Mouse (Mus musculus): ENCODE measurements around the gene Fto. TPM values are rescaled to one million over a fixed set of nuclear protein-coding genes. Genes with fewer than 3 reads are reported as not detected.

Fto gene
- polyA plus RNA-seq, 2 experiments: 10.0 to 15.6 TPM

- Histone ChIP-seq H3K27me3 (ENCODE audit: control insufficient read depth, insufficient read depth, low read length) (no peaks in the 10 kb centered on the region), H3K27ac (no peak overlapping the region), H3K36me3 (replicated peaks; ENCODE audit: control insufficient read depth, insufficient read depth, low read depth) (no peaks in the 10 kb centered on the region), H3K9ac (replicated peaks) (no peak overlapping the region), H3K4me2 (ENCODE audit: low read depth) (no peak overlapping the region), H3K9me3 (ENCODE audit: control insufficient read depth, low read length) (no peaks in the 10 kb centered on the region), H3K4me3 (ENCODE audit: insufficient read depth in 1 of 2, low read depth in 2 of 2, low read length in 2 of 2) (no peak overlapping the region), H3K4me1 (replicated peaks; ENCODE audit: control insufficient read depth in 2 of 2, insufficient read depth in 2 of 2, low read length in 1 of 2) (no peaks in the 10 kb centered on the region)
- 59% methylated on average over 18 of the region's 18 CpGs for WGBS (ENCODE audit: insufficient replicate concordance)
- DNase-seq (ENCODE audit: low read depth in 3 of 3, low spot score in 3 of 3): no peak
- ATAC-seq (ENCODE audit: insufficient read depth): no peak
- TF ChIP-seq CTCF (IDR thresholded peaks at IDR 0.05; ENCODE audit: low read depth) (no peak), EP300 (IDR thresholded peaks at IDR 0.05; ENCODE audit: low read depth) (no peak)
Observed at GRCm38 (mm10) chr8:91612387-91613130, 299.2 kb downstream of the Fto start.

GRCm38 (mm10) chr8:91613603-91614002 lies 300.3 kb downstream of the Fto start:
- WGBS (ENCODE audit: insufficient replicate concordance): 32% methylated on average over 9 of the region's 9 CpGs
- Histone ChIP-seq H3K4me1 (replicated peaks; ENCODE audit: control insufficient read depth in 2 of 2, insufficient read depth in 2 of 2, low read length in 1 of 2) (no peaks in the 10 kb centered on the region), H3K27ac (no peak overlapping the region), H3K9ac (replicated peaks) (no peak overlapping the region), H3K4me2 (ENCODE audit: low read depth) (no peak overlapping the region), H3K27me3 (ENCODE audit: control insufficient read depth, insufficient read depth, low read length) (no peaks in the 10 kb centered on the region), H3K9me3 (ENCODE audit: control insufficient read depth, low read length) (no peaks in the 10 kb centered on the region), H3K4me3 (ENCODE audit: insufficient read depth in 1 of 2, low read depth in 2 of 2, low read length in 2 of 2) (no peak overlapping the region), H3K36me3 (replicated peaks; ENCODE audit: control insufficient read depth, insufficient read depth, low read depth) (no peaks in the 10 kb centered on the region)
- ATAC-seq (ENCODE audit: insufficient read depth) (no peak), DNase-seq (ENCODE audit: low read depth in 3 of 3, low spot score in 3 of 3) (no peak)
- TF ChIP-seq CTCF (IDR thresholded peaks at IDR 0.05; ENCODE audit: low read depth) (no peak), EP300 (IDR thresholded peaks at IDR 0.05; ENCODE audit: low read depth) (no peak)

- no peak for DNase-seq (ENCODE audit: low read depth in 3 of 3, low spot score in 3 of 3)
Observed at GRCm38 (mm10) chr8:91615196-91615595, 301.9 kb downstream of the Fto start.

GRCm38 (mm10) chr8:91615781-91616683 lies 302.7 kb downstream of the Fto start:
- no peak for DNase-seq (ENCODE audit: low read depth in 3 of 3, low spot score in 3 of 3)
- no peak overlapping the region for H3K4me2 ChIP-seq (ENCODE audit: low read depth)
- whole genome bisulfite sequencing (ENCODE audit: insufficient replicate concordance): 65% methylated on average over 11 of the region's 11 CpGs
- H3K27ac ChIP-seq: no peak overlapping the region
- H3K4me3 ChIP-seq (ENCODE audit: insufficient read depth in 1 of 2, low read depth in 2 of 2, low read length in 2 of 2): no peak overlapping the region
- H3K36me3 ChIP-seq (replicated peaks; ENCODE audit: control insufficient read depth, insufficient read depth, low read depth): no peaks in the 10 kb centered on the region
- H3K9ac ChIP-seq (replicated peaks): no peak overlapping the region
- no peak for ATAC-seq (ENCODE audit: insufficient read depth)
- H3K4me1 ChIP-seq (replicated peaks; ENCODE audit: control insufficient read depth in 2 of 2, insufficient read depth in 2 of 2, low read length in 1 of 2): no peaks in the 10 kb centered on the region
- H3K27me3 ChIP-seq (ENCODE audit: control insufficient read depth, insufficient read depth, low read length): no peaks in the 10 kb centered on the region
- no peaks in the 10 kb centered on the region for H3K9me3 ChIP-seq (ENCODE audit: control insufficient read depth, low read length)
- TF ChIP-seq EP300 (IDR thresholded peaks at IDR 0.05; ENCODE audit: low read depth) (no peak), CTCF (IDR thresholded peaks at IDR 0.05; ENCODE audit: low read depth) (no peak)

More at GRCm38 (mm10) chr8:91615196-91615595, 301.9 kb downstream of the Fto start:
- TF ChIP-seq EP300 (IDR thresholded peaks at IDR 0.05; ENCODE audit: low read depth): no peak
- TF ChIP-seq CTCF (IDR thresholded peaks at IDR 0.05; ENCODE audit: low read depth): no peak
- H3K27ac ChIP-seq: no peak overlapping the region
- H3K36me3 ChIP-seq (replicated peaks; ENCODE audit: control insufficient read depth, insufficient read depth, low read depth): no peaks in the 10 kb centered on the region
- ATAC-seq (ENCODE audit: insufficient read depth): no peak
- H3K9me3 ChIP-seq (ENCODE audit: control insufficient read depth, low read length): no peaks in the 10 kb centered on the region
- H3K4me2 ChIP-seq (ENCODE audit: low read depth): no peak overlapping the region
- no peak overlapping the region for H3K9ac ChIP-seq (replicated peaks)
- no peaks in the 10 kb centered on the region for H3K27me3 ChIP-seq (ENCODE audit: control insufficient read depth, insufficient read depth, low read length)
- WGBS (ENCODE audit: insufficient replicate concordance): 76% methylated on average over 8 of the region's 8 CpGs
- H3K4me3 ChIP-seq (ENCODE audit: insufficient read depth in 1 of 2, low read depth in 2 of 2, low read length in 2 of 2): no peak overlapping the region
- no peaks in the 10 kb centered on the region for H3K4me1 ChIP-seq (replicated peaks; ENCODE audit: control insufficient read depth in 2 of 2, insufficient read depth in 2 of 2, low read length in 1 of 2)

- H3K4me1 ChIP-seq (replicated peaks; ENCODE audit: control insufficient read depth in 2 of 2, insufficient read depth in 2 of 2, low read length in 1 of 2): no peaks in the 10 kb centered on the region
- H3K36me3 ChIP-seq (replicated peaks; ENCODE audit: control insufficient read depth, insufficient read depth, low read depth): no peaks in the 10 kb centered on the region
- no peak for TF ChIP-seq EP300 (IDR thresholded peaks at IDR 0.05; ENCODE audit: low read depth)
- TF ChIP-seq CTCF (IDR thresholded peaks at IDR 0.05; ENCODE audit: low read depth): no peak
- no peak for ATAC-seq (ENCODE audit: insufficient read depth)
- H3K4me2 ChIP-seq (ENCODE audit: low read depth): no peak overlapping the region
- H3K27me3 ChIP-seq (ENCODE audit: control insufficient read depth, insufficient read depth, low read length): no peaks in the 10 kb centered on the region
- WGBS (ENCODE audit: insufficient replicate concordance): 72% methylated on average over 5 of the region's 5 CpGs
- DNase-seq (ENCODE audit: low read depth in 3 of 3, low spot score in 3 of 3): no peak
- no peaks in the 10 kb centered on the region for H3K9me3 ChIP-seq (ENCODE audit: control insufficient read depth, low read length)
- no peak overlapping the region for H3K27ac ChIP-seq
- no peak overlapping the region for H3K4me3 ChIP-seq (ENCODE audit: insufficient read depth in 1 of 2, low read depth in 2 of 2, low read length in 2 of 2)
- no peak overlapping the region for H3K9ac ChIP-seq (replicated peaks)
Observed at GRCm38 (mm10) chr8:91617772-91618171, 304.4 kb downstream of the Fto start.

All from liver, embryonic 14.5 days (tissue).